Mouse (Mus musculus) adrenal gland, postnatal 4 days (tissue): ENCODE results near the gene Pomc. TPM values are rescaled to one million over a fixed set of nuclear protein-coding genes. Genes with fewer than 3 reads are reported as not detected.
"Not testable (repeated sequence)": the region's sequence is repeated elsewhere in the genome, so short reads cannot be mapped to it uniquely, and the experiment has no call there.

Experiments
- DNase-seq, 2 experiments: peaks; one replicate each; pipeline ENCODE4 v3.0.0; 2021 to 2022; ENCODE audit warnings: low spot score in 2 of 2, mixed read lengths in 2 of 2
- long read RNA-seq, 2 experiments: library from polyadenylated mRNA; stranded (forward); transcript quantifications; one replicate each; pipeline ENCODE4 v2.0.0; 2021
- total RNA-seq, 2 experiments: library from RNA; stranded (reverse); gene quantifications; 2 replicates each; pipeline ENCODE4 v1.2.3; 2021

Pomc gene
- total RNA-seq: 1 to 10 TPM; 1.3 to 1.8 TPM
- long read RNA-seq, experiment 1, partial matches to known transcripts: 0 of 1 reads
- long read RNA-seq, experiment 1, other reads (novel, unspliced or antisense): 1 of 1 reads
- long read RNA-seq, experiment 2, partial matches to known transcripts: 0 of 3 reads
- long read RNA-seq, experiment 2, other reads (novel, unspliced or antisense): 3 of 3 reads

- DNase-seq: no peak
Observed at GRCm38 (mm10) chr12:3954651-3955050, at the start of gene Pomc. Pomc (plus strand) TSS chr12:3954951.

GRCm38 (mm10) chr12:3905436-3905835, 49.3 kb upstream of the Pomc start:
- no peak for DNase-seq

- no peak for DNase-seq
Observed at GRCm38 (mm10) chr12:3906308-3906707, 48.4 kb upstream of the Pomc start.

GRCm38 (mm10) chr12:3907008-3907407, 47.7 kb upstream of the Pomc start:
- no peak for DNase-seq

GRCm38 (mm10) chr12:3907418-3907817, 47.3 kb upstream of the Pomc start:
- DNase-seq: no peak

GRCm38 (mm10) chr12:3910466-3911093, 44.2 kb upstream of the Pomc start:
- DNase-seq: no peak

- no peak for DNase-seq
Observed at GRCm38 (mm10) chr12:3911831-3912348, 42.9 kb upstream of the Pomc start.

GRCm38 (mm10) chr12:3915852-3916251, 38.9 kb upstream of the Pomc start:
- no peak for DNase-seq

GRCm38 (mm10) chr12:3917668-3918341, 36.9 kb upstream of the Pomc start:
- DNase-seq: no peak

GRCm38 (mm10) chr12:3918577-3918976, 36.2 kb upstream of the Pomc start:
- DNase-seq: no peak

GRCm38 (mm10) chr12:3919423-3919822, 35.3 kb upstream of the Pomc start:
- no peak for DNase-seq

- DNase-seq: peak; percentile 27 to 39
Observed at GRCm38 (mm10) chr12:3926127-3926526, 28.6 kb upstream of the Pomc start.

- no peak for DNase-seq
Observed at GRCm38 (mm10) chr12:3928841-3929240, 25.9 kb upstream of the Pomc start.

GRCm38 (mm10) chr12:3930090-3930865, 24.5 kb upstream of the Pomc start:
- not testable (repeated sequence) for DNase-seq

GRCm38 (mm10) chr12:3942026-3942425, 12.7 kb upstream of the Pomc start:
- no peak for DNase-seq

GRCm38 (mm10) chr12:3944454-3945073, 10.2 kb upstream of the Pomc start:
- no peak for DNase-seq

- no peak for DNase-seq
Observed at GRCm38 (mm10) chr12:3947503-3947902, 7.2 kb upstream of the Pomc start.

- no peak for DNase-seq
Observed at GRCm38 (mm10) chr12:3955371-3955770, 620 bp downstream of the Pomc start.

GRCm38 (mm10) chr12:3956351-3956750, 1.6 kb downstream of the Pomc start:
- no peak for DNase-seq

- DNase-seq: peak; percentile 60 to 63
Observed at GRCm38 (mm10) chr12:3959791-3960543, 5.2 kb downstream of the Pomc start.
